Mouse (Mus musculus) CD8-positive naive resting alpha-beta T cell, adult 57 days (primary cell): ENCODE measurements around the gene Gm3238. TPM values are rescaled to one million over a fixed set of nuclear protein-coding genes. Genes with fewer than 3 reads are reported as not detected.

Experiments used
- total RNA-seq: library from RNA; stranded (reverse); gene quantifications from one replicate; pipeline ENCODE4 v1.2.4, GENCODE M21; 2023

The Gm3238 gene
- not detected for total RNA-seq

DNA sequence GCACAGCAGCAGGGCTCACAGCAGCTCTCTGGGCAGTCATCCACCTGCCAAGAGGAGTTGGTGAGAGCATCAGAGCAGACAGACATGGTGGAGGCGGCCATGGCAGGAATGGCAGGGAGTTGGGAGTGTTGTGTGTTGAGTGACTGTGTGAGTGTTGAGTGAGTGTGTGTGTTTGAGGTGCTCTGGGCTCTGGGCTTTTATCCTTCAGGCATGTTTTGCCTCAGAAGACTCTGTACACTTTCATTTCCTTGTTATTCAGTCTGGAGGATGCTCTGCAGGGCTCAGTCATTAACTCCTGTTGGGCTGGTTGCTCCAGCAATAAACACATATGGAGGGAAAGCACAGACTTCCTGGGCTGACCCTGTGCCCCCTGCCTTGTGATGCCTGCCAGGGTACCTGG, at the start of gene Gm3238:
Gene Gm3238, minus strand, starts transcription at position 101 of the 400 bp plus-strand sequence.

DNA sequence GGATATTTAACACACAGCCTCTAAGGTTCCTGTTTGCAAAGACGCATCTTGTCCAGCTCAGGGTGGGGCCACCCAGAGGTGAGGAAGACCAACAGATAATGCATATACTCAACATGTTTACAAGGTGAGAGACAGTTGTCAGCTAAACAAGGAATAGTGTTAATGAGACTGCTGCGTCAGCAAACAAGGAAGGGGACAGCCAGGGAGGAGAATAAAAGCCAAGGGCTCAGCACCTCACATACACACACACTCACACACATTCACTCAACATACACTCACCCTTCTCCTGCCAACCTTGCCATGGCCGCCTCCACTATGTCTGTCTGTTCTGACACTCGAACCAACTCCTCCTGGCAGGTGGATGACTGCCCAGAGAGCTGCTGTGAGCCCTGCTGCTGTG, 43.3 kb upstream of the Gm3238 start, which contains the start of gene Gm2696:
Gene Gm2696, plus strand, starts transcription at position 301 of the 400 bp plus-strand sequence.

DNA sequence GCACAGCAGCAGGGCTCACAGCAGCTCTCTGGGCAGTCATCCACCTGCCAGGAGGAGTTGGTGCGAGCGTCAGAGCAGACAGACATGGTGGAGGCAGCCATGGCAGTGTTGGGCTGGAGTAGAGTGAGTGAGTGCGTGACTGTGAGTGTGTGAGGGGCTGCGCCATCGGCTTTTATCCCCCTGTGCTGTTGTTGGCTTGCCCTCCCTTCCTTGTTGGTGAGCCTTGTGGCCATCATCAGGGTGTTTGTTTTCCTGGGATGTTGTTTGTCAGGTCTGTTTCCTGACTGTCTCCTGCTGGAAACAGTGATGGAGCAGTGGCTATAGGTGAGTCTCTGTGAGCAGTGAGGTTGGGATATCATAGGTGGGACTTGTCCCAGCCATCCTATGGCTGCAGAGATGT, 40.6 kb upstream of the Gm3238 start, which contains the start of gene Gm9507:
Gene Gm9507, minus strand, starts transcription at position 101 of the 400 bp plus-strand sequence.

DNA sequence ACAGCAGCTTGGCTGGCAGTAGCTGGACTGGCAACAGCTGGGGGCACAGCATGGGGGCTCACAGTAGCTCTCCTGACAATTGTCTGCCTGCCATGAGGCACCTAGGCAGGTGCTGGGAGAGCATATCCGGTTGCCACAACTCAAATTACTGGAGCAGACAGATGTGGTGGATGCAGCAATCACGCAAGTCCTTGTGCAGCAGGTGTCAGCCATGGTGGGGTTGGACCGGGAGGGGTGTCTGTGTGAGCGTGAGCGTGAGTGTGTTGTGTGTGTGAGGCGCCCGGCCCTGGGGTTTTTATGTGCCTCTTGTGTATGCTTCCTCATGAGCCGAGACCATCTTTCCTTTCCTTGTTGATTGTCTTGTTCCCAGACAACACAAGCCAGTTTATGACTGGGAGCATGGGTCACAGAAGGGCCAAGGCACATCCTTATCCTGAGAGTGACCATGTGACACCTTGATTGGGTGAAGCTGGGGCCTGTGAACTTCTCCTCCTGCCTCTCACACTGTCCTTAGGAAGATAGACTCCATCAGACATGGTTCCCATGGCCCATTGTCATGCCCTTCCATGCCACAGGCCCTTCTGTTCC, 27.9 kb upstream of the Gm3238 start, which contains the start of gene Gm19668:
Gene Gm19668, minus strand, starts transcription at position 213 of the 588 bp plus-strand sequence.

DNA sequence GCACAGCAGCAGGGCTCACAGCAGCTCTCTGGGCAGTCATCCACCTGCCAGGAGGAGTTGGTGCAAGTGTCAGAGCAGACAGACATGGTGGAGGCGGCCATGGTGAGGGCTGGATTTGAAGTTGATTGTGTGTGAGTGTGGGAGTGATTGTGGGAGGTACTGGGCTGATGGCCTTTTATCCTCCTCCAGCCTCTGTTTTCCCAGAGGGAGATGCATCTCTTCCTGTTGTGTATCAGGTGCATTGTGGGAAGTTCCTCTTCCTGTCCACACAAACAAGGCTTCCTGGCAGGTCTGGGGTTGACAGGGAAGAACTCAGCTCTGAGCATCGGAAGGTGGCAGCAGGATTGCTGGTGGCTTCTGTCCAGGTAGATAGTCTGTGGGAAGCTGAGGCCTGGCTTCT, 23.9 kb upstream of the Gm3238 start, which contains the start of gene Gm9639:
Gene Gm9639, minus strand, starts transcription at position 101 of the 400 bp plus-strand sequence.

DNA sequence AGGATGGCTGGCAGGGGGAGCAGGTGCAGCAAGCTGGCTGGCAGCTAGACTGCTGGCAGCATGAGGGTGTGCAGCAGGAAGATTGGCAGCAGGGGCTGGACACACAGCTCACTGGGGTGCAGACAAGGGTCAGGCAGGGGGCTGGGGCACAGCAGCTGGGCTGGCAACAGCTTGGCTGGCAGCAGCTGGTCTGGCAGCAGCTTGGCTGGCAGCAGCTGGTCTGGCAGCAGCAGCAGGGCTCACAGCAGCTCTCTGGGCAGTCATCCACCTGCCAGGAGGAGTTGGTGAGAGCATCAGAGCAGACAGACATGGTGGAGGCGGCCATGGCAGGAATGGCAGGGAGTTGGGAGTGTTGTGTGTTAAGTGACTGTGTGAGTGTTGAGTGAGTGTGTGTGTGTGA, 16.8 kb upstream of the Gm3238 start, which contains the start of gene Gm7137:
Gene Gm7137, minus strand, starts transcription at position 325 of the 400 bp plus-strand sequence.

DNA sequence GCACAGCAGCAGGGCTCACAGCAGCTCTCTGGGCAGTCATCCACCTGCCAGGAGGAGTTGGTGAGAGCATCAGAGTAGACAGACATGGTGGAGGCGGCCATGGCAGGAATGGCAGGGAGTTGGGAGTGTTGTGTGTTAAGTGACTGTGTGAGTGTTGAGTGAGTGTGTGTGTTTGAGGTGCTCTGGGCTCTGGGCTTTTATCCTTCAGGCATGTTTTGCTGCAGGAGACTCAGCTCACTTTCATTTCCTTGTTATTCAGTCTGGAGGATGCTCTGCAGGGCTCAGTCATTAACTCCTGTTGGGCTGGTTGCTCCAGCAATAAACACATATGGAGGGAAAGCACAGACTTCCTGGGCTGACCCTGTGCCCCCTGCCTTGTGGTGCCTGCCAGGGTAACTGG, 11.3 kb upstream of the Gm3238 start, which contains the start of gene Gm3250:
Gene Gm3250, minus strand, starts transcription at position 101 of the 400 bp plus-strand sequence.

DNA sequence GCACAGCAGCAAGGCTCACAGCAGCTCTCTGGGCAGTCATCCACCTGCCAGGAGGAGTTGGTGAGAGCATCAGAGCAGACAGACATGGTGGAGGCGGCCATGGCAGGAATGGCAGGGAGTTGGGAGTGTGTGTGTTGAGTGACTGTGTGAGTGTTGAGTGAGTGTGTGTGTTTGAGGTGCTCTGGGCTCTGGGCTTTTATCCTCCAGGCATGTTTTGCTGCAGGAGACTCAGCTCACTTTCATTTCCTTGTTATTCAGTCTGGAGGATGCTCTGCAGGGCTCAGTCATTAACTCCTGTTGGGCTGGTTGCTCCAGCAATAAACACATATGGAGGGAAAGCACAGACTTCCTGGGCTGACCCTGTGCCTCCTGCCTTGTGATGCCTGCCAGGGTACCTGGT, 5.7 kb upstream of the Gm3238 start, which contains the start of gene Gm7138:
Gene Gm7138, minus strand, starts transcription at position 101 of the 400 bp plus-strand sequence.

DNA sequence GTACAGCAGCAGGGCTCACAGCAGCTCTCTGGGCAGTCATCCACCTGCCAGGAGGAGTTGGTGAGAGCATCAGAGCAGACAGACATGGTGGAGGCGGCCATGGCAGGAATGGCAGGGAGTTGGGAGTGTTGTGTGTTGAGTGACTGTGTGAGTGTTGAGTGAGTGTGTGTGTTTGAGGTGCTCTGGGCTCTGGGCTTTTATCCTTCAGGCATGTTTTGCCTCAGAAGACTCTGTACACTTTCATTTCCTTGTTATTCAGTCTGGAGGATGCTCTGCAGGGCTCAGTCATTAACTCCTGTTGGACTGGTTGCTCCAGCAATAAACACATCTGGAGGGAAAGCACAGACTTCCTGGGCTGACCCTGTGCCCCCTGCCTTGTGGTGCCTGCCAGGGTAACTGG, 11.5 kb downstream of the Gm3238 start, which contains the start of gene Gm3233:
Gene Gm3233, minus strand, starts transcription at position 101 of the 400 bp plus-strand sequence.

DNA sequence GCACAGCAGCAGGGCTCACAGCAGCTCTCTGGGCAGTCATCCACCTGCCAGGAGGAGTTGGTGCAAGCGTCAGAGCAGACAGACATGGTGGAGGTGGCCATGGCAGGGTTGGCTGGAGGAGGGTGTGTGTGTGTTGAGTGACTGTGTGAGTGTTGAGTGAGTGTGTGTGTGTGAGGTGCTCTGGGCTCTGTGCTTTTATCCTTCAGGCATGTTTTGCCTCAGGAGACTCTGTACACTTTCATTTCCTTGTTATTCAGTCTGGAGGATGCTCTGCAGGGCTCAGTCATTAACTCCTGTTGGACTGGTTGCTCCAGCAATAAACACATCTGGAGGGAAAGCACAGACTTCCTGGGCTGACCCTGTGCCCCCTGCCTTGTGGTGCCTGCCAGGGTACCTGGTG, 19.9 kb downstream of the Gm3238 start, which contains the start of gene Gm9736:
Gene Gm9736, minus strand, starts transcription at position 101 of the 400 bp plus-strand sequence.

DNA sequence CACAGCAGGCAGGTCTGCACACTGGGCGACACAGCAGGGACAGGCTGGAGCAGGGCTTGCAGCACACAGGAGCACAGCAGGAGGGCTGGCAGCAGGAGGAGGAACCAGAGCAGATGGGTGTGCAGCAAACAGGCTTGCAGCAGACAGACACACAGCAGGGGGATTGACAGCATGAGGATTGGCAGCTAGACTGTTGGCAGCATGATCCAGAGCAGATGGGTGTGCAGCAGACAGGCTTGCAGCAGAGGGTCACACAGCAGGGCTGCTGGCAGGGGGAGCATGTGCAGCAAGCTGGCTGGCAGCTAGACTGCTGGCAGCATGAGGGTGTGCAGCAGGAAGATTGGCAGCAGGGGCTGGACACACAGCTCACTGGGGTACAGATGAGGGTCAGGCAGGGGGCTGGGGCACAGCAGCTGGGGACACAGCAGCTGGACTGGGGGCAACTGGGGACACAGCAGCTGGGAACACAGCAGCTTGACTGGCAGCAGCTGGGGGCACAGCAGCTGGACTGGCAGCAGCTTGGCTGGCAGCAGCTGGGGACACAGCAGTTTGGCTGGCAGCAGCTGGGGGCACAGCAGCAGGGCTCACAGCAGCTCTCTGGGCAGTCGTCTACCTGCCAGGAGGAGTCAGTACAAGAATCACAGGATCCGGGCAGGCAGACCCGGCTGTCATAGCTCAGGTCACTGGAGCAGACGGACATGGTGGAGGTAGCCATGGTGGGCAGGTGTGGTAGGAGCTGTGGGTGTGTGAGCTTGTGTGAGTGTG, 29.0 kb downstream of the Gm3238 start, which contains the start of gene Gm18596:
Gene Gm18596, minus strand, starts transcription at position 715 of the 765 bp plus-strand sequence.

DNA sequence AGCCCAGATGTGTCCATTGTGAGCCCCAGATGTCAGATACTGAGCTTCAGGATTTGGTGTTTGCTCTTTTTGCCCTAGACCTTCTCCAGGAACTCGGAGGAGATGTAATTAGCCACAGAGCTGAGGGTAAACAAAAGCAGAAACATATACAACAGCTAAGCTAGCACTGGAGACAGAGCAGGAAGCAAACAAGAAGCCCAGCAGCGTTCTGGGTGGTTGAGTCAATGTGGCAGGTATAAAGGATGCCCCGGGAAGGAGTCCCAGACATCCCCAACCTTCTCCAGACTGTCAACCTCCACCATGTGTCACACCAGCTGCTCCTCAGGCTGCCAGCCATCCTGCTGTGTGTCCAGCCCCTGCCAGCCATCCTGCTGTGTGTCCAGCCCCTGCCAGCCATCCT, 44.9 kb downstream of the Gm3238 start, which contains the start of gene Gm10100:
Gene Gm10100, plus strand, starts transcription at position 301 of the 400 bp plus-strand sequence.

Other genes starting within 250 kb of the Gm3238 start
- gene Itgb2, start 241.1 kb downstream of the Gm3238 start, total RNA-seq, result 207 TPM
- gene Pttg1ip, start 189.6 kb downstream of the Gm3238 start, total RNA-seq, result 89.3 TPM
- gene Sumo3, start 165.2 kb downstream of the Gm3238 start, total RNA-seq, result 49.8 TPM
- gene Gm49325, start 165.1 kb downstream of the Gm3238 start, total RNA-seq, result 2.4 TPM
- gene Ube2g2, start 149.1 kb downstream of the Gm3238 start, total RNA-seq, result 41.4 TPM
- 1.2 TPM for gene Tspear, start 84.8 kb downstream of the Gm3238 start, total RNA-seq
- not detected for gene Gm19402, start 80.6 kb downstream of the Gm3238 start, total RNA-seq
- gene Gm9508, start 74.1 kb downstream of the Gm3238 start, total RNA-seq, result not detected
- gene Gm10272, start 64.7 kb downstream of the Gm3238 start, total RNA-seq, result not detected
- not detected for gene Gm10024, start 59.9 kb downstream of the Gm3238 start, total RNA-seq
- gene Gm10142, start 55.5 kb downstream of the Gm3238 start, total RNA-seq, result not detected
- gene Krtap12-1, start 50.7 kb downstream of the Gm3238 start, total RNA-seq, result not detected
- not detected for gene Gm10100, start 44.8 kb downstream of the Gm3238 start, total RNA-seq
- gene Gm18596, start 28.7 kb downstream of the Gm3238 start, total RNA-seq, result not detected
- not detected for gene Gm9736, start 20.0 kb downstream of the Gm3238 start, total RNA-seq
- gene Gm3233, start 11.6 kb downstream of the Gm3238 start, total RNA-seq, result not detected
- not detected for gene Gm7138, start 5.6 kb upstream of the Gm3238 start, total RNA-seq
- gene Gm3250, start 11.2 kb upstream of the Gm3238 start, total RNA-seq, result not detected
- gene Gm7137, start 16.9 kb upstream of the Gm3238 start, total RNA-seq, result not detected
- gene Gm9639, start 23.8 kb upstream of the Gm3238 start, total RNA-seq, result not detected
- not detected for gene Gm19668, start 27.8 kb upstream of the Gm3238 start, total RNA-seq
- gene Gm9507, start 40.5 kb upstream of the Gm3238 start, total RNA-seq, result not detected
- not detected for gene Gm2696, start 43.4 kb upstream of the Gm3238 start, total RNA-seq
- gene Krtap10-4, start 55.8 kb upstream of the Gm3238 start, total RNA-seq, result not detected
- gene Krtap10-10, start 64.6 kb upstream of the Gm3238 start, total RNA-seq, result not detected
- gene Gm36176, start 75.5 kb upstream of the Gm3238 start, total RNA-seq, result not detected
- gene Gm10318, start 81.5 kb upstream of the Gm3238 start, total RNA-seq, result not detected
- not detected for gene Gm3285, start 90.7 kb upstream of the Gm3238 start, total RNA-seq
- gene Lrrc3, start 131.2 kb upstream of the Gm3238 start, total RNA-seq, result not detected
- gene Trpm2, start 199.2 kb upstream of the Gm3238 start, total RNA-seq, result 2.8 TPM
- gene 1810043G02Rik, start 207.2 kb upstream of the Gm3238 start, total RNA-seq, result 10.4 TPM
- 64.9 TPM for gene Pfkl, start 238.8 kb upstream of the Gm3238 start, total RNA-seq